Mouse (Mus musculus): ENCODE data around the gene Apeh.

Apeh gene

GRCm38 (mm10) chr9:108073141-108073930 lies 21.1 kb downstream of the Apeh start:
- no peak for DNase-seq

GRCm38 (mm10) chr9:108072481-108072924 lies 21.9 kb downstream of the Apeh start:
- DNase-seq: no peak

GRCm38 (mm10) chr9:108071801-108072200 lies 22.6 kb downstream of the Apeh start:
- DNase-seq: no peak

- DNase-seq: no peak
Observed at GRCm38 (mm10) chr9:108069529-108069928, 24.9 kb downstream of the Apeh start.

GRCm38 (mm10) chr9:108069007-108069406 lies 25.4 kb downstream of the Apeh start:
- DNase-seq: no peak

- DNase-seq: peak; percentile 77
Observed at GRCm38 (mm10) chr9:108067900-108068299, 26.5 kb downstream of the Apeh start.

- no peak for DNase-seq
Observed at GRCm38 (mm10) chr9:108067199-108067598, 27.2 kb downstream of the Apeh start.

GRCm38 (mm10) chr9:108065491-108066011 lies 28.9 kb downstream of the Apeh start:
- peak; percentile 70 for DNase-seq

GRCm38 (mm10) chr9:108063361-108063760 lies 31.0 kb downstream of the Apeh start:
- no peak for DNase-seq

GRCm38 (mm10) chr9:108062142-108062541 lies 32.3 kb downstream of the Apeh start:
- DNase-seq: no peak

GRCm38 (mm10) chr9:108058291-108058690 lies 36.1 kb downstream of the Apeh start:
- no peak for DNase-seq

- no peak for DNase-seq
Observed at GRCm38 (mm10) chr9:108057262-108057562, 37.2 kb downstream of the Apeh start.

GRCm38 (mm10) chr9:108056361-108057261 lies 37.8 kb downstream of the Apeh start:
- no peak for DNase-seq

GRCm38 (mm10) chr9:108055661-108056237 lies 38.7 kb downstream of the Apeh start:
- no peak for DNase-seq

- DNase-seq: no peak
Observed at GRCm38 (mm10) chr9:108055061-108055460, 39.3 kb downstream of the Apeh start.

GRCm38 (mm10) chr9:108054331-108055040 lies 39.9 kb downstream of the Apeh start:
- DNase-seq: no peak

GRCm38 (mm10) chr9:108053665-108054225 lies 40.7 kb downstream of the Apeh start:
- no peak for DNase-seq

GRCm38 (mm10) chr9:108052885-108053664 lies 41.3 kb downstream of the Apeh start, which contains the start of gene Amigo3:
Gene Amigo3, plus strand, starts transcription at chr9:108053159.
- peak; percentile 96 for DNase-seq

- no peak for DNase-seq
Observed at GRCm38 (mm10) chr9:108052411-108052810, 42.0 kb downstream of the Apeh start.

- DNase-seq: no peak
Observed at GRCm38 (mm10) chr9:108051931-108052220, 42.5 kb downstream of the Apeh start.

GRCm38 (mm10) chr9:108051184-108051930 lies 43.0 kb downstream of the Apeh start:
- no peak for DNase-seq
